Mouse (Mus musculus) midbrain, embryonic 16.5 days (tissue): ENCODE measurements at regions not wholly inside any gene's neighbourhood (a gene's known extent, or its start where the extent isn't known, plus 50 kb on each side); places are given as distances from the start of the nearest gene placed in this dataset.

ENCODE experiments used
- ATAC-seq: fragments of 200-750 bp; cut with Nextera tagmentation; 2 replicates; pipeline ENCODE4 v1.8.0; 2017; ENCODE audit warnings: moderate TSS enrichment
- H3K27ac ChIP-seq: fragments of 300-500 bp; sonication (generic); 2 replicates; pipeline ENCODE4 v1.5.1; 2014; ENCODE audit warnings: mild to moderate bottlenecking, low read length, mixed read lengths
- H3K27me3 ChIP-seq: fragments of 300-500 bp; sonication (generic); 2 replicates; pipeline ENCODE4 v1.6.1; 2014; ENCODE audit warnings: low read depth, low read length, mixed read lengths; ENCODE audit not compliant: control insufficient read depth, insufficient read depth
- H3K36me3 ChIP-seq: fragments of 300-500 bp; sonication (generic); 2 replicates; pipeline ENCODE4 v1.6.1; 2014; ENCODE audit warnings: mild to moderate bottlenecking, low read length, moderate library complexity, mixed read lengths; ENCODE audit not compliant: control insufficient read depth, insufficient read depth
- H3K4me1 ChIP-seq: fragments of 300-500 bp; sonication (generic); 2 replicates; pipeline ENCODE4 v1.6.1; 2014; ENCODE audit warnings: mild to moderate bottlenecking, low read length, mixed read lengths; ENCODE audit not compliant: control insufficient read depth, insufficient read depth
- H3K4me2 ChIP-seq: fragments of 300-500 bp; sonication (generic); 2 replicates; pipeline ENCODE4 v1.6.1; 2014; ENCODE audit warnings: mild to moderate bottlenecking, low read length, mixed read lengths
- H3K4me3 ChIP-seq: fragments of 300-500 bp; sonication (generic); 2 replicates; pipeline ENCODE4 v1.5.1; 2014; ENCODE audit warnings: low read depth, mild to moderate bottlenecking, low read length, moderate library complexity, mixed read lengths
- H3K9ac ChIP-seq: fragments of 300-500 bp; sonication (generic); 2 replicates; pipeline ENCODE4 v1.6.1; 2014; ENCODE audit warnings: low read depth, low read length, mixed read lengths
- H3K9me3 ChIP-seq: fragments of 300-500 bp; sonication (generic); replicated peaks from 2 replicates; pipeline ENCODE4 v1.6.1; 2014; ENCODE audit warnings: mild to moderate bottlenecking, low read length, mixed read lengths; ENCODE audit not compliant: control insufficient read depth, poor library complexity, severe bottlenecking
- WGBS: fragments of 180-500 bp; shearing (Covaris S2); extraction: QIAGEN DNeasy Blood & Tissue Kit; methylation state at CpG from one replicate; pipeline ENCODE4 v1.1.7; 2014; 5-methylcytosine and 5-hydroxymethylcytosine counted together

DNA sequence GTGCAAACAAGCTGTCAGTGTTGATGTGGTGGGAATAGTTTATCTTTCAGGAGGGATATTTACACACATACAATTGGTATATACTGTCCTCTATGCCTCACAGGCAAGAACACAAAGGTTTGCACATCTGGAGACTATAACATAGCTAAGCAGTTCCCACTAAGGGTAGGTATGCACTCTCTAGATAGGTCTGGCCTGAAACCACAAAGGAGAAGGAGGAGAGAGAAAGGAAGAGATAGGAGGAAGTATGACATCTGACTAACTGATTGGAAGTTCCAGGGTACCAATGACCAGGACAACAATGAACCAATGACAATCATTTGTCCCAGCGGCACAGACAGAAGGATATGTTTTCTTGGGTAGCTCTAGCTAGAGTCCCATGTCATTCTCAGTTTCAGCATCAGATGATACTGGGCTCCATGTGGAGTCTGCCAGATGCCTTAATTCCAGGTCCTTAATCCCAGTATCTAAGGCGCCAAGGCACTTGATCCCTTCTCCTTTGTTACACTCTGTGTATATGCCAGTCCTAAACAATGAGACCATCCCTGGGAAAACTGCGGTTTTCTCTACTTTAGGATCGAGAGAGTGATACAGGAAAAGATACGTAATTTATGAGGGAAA lies 168.5 kb downstream of the Cd83 start:
- ATAC-seq = no peak
- WGBS = 51% methylated on average over 5 of the region's 5 CpGs

DNA sequence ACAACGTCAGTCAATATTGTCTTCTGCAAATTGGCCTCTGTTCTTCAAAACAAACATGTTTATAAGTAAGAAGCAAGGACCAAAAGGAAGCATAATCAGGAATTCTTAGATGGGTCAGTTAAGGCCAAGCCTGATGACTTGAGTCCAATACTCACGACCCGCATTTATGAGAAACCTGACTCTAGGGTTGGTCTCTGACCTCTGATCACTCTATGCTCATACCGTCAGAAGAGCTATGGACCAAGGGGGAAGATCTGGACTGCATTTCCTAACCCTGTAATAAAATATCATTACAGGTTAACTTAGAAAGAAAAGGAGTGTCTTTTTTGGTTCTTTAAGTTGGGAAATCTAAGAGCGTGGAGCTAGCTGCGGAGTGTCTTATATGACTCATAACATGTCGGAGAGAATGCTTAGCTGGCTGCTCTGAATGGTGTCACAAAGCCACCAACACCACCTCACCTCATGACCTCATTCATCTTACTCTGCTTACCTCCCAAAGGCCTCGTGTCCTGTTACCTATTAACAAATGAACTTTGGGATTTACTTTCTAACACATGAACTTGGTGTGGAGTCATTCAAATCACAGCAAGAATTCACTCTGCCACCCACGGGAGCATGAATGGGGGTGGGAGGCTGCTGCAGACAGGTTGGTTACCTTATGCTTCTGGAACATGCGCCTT lies 170.3 kb downstream of the Cd83 start:
- H3K9me3 ChIP-seq = no peaks in the 10 kb centered on the region
- no peak overlapping the region for H3K4me2 ChIP-seq
- peaks cover 12% of the 10 kb centered on the region for H3K4me1 ChIP-seq
- no peaks in the 10 kb centered on the region for H3K36me3 ChIP-seq
- 93% methylated on average over 10 of the region's 10 CpGs for WGBS
- H3K4me3 ChIP-seq = no peak overlapping the region
- no peak for ATAC-seq
- H3K9ac ChIP-seq = no peak overlapping the region
- no peak overlapping the region for H3K27ac ChIP-seq
- no peaks in the 10 kb centered on the region for H3K27me3 ChIP-seq

More for the DNA sequence above, 168.5 kb downstream of the Cd83 start:
- Histone ChIP-seq H3K4me3 (no peak overlapping the region), H3K4me1 (peaks cover 7% of the 10 kb centered on the region), H3K36me3 (no peaks in the 10 kb centered on the region), H3K27ac (no peak overlapping the region), H3K9ac (no peak overlapping the region), H3K9me3 (no peaks in the 10 kb centered on the region), H3K27me3 (no peaks in the 10 kb centered on the region), H3K4me2 (no peak overlapping the region)

DNA sequence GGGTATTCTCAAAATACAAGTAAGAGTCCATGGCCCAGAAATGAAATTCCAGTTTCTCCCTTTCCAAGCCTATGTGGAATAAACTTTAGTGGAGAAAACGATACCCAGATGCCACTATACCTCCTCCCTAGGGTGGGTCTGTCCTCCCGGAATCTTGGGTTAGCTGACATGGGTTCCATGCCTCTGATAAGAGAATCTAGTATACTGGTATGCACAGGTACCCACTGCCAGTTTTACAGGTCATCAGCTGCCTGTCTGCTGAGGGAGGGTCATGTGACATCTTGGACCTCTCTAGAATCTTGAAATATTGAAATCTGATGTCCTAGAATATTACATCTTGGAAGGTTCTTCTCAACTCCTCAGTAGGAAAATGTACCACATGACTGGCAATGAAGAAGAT lies 172.5 kb downstream of the Cd83 start:
- no peaks in the 10 kb centered on the region for H3K27me3 ChIP-seq
- H3K4me2 ChIP-seq = no peak overlapping the region
- H3K9me3 ChIP-seq = no peaks in the 10 kb centered on the region
- no peak overlapping the region for H3K4me3 ChIP-seq
- H3K27ac ChIP-seq = no peak overlapping the region
- WGBS = 87% methylated on average over 2 of the region's 2 CpGs
- 0 out of 2 replicates have a peak, but pooled peaks cover 6% of the 10 kb centered on the region for H3K4me1 ChIP-seq
- no peaks in the 10 kb centered on the region for H3K36me3 ChIP-seq
- no peak for ATAC-seq
- no peak overlapping the region for H3K9ac ChIP-seq

DNA sequence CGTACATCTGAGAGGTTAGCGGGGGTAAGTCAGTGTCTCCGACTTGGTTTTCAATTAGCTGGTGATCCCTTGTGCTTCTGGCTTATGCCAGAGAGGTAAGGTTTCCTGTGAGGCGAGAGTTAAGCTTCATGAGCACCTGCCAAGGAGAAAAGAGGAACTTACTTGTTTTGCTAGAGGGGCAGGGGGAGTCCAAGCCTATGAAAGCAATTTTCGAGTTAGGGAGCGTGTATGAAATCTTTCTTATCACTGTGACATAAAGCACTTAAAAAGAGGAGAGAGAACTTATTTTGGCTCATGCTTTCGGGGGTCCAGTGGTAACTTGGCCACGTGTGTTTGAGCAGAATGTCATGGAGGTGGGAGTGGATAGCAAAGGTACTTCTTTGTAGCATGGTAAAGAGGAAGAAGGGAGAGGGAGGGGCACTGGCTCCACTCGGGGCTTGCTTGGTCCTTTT lies 174.6 kb downstream of the Cd83 start:
- 0 out of 2 replicates have a peak, but pooled peaks cover 6% of the 10 kb centered on the region for H3K4me1 ChIP-seq
- no peak for ATAC-seq

DNA sequence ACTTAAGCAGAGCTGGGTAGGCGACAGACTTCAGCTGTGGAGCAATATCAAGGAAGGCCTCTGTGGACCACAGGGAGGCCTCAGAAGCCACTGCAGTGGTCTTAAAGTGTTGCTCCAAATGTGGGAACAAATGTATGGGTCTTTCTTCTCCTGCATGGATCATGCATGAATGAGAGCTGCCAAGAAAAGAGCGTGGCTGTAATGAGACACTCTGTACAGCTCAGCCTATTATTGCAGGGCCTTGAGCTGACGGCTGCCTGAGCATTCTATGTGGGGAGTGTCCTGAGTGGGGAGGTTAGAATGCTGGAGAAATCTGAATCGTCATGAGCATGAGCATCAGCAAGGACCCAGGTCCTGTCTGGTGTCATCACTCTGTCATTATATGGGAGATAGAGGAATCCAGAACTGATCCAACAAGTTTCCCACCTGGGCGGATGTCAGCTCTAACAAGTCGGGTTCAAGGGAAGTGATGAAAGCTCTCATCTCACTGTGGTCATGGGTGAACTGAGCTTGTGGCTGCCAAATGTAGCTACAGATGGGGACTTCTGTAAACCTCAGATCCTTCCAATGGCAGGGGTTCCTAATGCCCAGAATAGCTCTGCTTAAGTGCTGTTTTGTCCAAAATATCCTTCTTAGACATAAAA lies 176.6 kb downstream of the Cd83 start:
- no peak for ATAC-seq
- Histone ChIP-seq H3K9me3 (no peaks in the 10 kb centered on the region), H3K4me1 (0 out of 2 replicates have a peak, but pooled peaks cover 6% of the 10 kb centered on the region), H3K4me2 (no peak overlapping the region), H3K27me3 (no peaks in the 10 kb centered on the region), H3K9ac (no peak overlapping the region), H3K36me3 (no peaks in the 10 kb centered on the region), H3K27ac (no peak overlapping the region), H3K4me3 (no peak overlapping the region)
- WGBS = 72% methylated on average over 6 of the region's 6 CpGs

More for the DNA sequence above, 174.6 kb downstream of the Cd83 start:
- Histone ChIP-seq H3K36me3 (no peaks in the 10 kb centered on the region), H3K4me3 (no peak overlapping the region), H3K4me2 (no peak overlapping the region), H3K9me3 (no peaks in the 10 kb centered on the region), H3K27ac (no peak overlapping the region), H3K27me3 (no peaks in the 10 kb centered on the region), H3K9ac (no peak overlapping the region)
- 51% methylated on average over 9 of the region's 9 CpGs for WGBS

DNA sequence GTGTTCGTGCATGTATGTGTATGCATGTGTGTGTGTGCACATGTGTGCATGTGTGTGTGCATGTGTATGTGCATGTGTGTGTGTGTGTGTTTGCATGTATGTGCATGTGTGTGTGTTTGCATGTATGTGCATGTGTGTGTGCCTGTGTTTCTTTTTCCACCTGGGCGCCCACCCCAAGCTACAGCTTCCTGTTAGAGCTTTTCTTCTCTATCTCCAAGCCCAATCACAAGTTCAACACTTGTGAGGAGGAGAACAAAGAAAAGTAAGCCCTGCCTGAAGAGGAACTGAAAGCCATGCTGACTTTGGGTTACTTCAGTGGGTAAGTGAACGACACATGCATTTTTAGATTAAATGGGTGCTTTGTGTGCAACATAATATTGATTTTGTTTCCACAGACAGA lies 177.4 kb downstream of the Cd83 start:
- Histone ChIP-seq H3K4me1 (0 out of 2 replicates have a peak, but pooled peaks cover 6% of the 10 kb centered on the region), H3K9ac (no peak overlapping the region), H3K27me3 (no peaks in the 10 kb centered on the region), H3K27ac (no peak overlapping the region), H3K9me3 (no peaks in the 10 kb centered on the region), H3K4me2 (no peak overlapping the region), H3K36me3 (no peaks in the 10 kb centered on the region), H3K4me3 (no peak overlapping the region)
- 90% methylated on average over 3 of the region's 3 CpGs for WGBS
- no peak for ATAC-seq

DNA sequence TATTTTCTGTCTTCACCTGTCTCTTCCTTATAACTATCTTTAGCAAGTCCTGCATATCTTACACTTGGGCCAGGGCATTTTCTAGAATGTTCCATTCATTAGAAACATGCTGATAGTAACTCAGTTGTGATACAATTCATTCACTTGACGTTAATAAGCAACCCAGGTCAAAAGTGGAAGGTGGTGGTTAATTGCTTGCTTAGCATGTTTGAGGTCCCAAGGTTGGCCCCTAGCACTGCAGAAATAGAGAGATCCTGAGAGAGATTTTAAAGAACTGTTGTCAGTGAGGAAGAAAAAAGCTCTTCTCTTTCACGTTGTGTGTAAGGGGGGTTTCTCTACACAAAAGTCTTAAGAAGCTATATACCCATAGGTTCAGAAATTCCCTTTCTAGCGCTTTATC lies 178.7 kb downstream of the Cd83 start:
- no peak for ATAC-seq
- H3K36me3 ChIP-seq = no peaks in the 10 kb centered on the region
- 0 out of 2 replicates have a peak, but pooled peaks cover 4% of the 10 kb centered on the region for H3K4me1 ChIP-seq
- H3K4me3 ChIP-seq = no peak overlapping the region
- no peak overlapping the region for H3K9ac ChIP-seq
- no peak overlapping the region for H3K4me2 ChIP-seq
- no peaks in the 10 kb centered on the region for H3K27me3 ChIP-seq
- H3K27ac ChIP-seq = no peak overlapping the region
- H3K9me3 ChIP-seq = no peaks in the 10 kb centered on the region
- 82% methylated on average over 3 of the region's 3 CpGs for WGBS

DNA sequence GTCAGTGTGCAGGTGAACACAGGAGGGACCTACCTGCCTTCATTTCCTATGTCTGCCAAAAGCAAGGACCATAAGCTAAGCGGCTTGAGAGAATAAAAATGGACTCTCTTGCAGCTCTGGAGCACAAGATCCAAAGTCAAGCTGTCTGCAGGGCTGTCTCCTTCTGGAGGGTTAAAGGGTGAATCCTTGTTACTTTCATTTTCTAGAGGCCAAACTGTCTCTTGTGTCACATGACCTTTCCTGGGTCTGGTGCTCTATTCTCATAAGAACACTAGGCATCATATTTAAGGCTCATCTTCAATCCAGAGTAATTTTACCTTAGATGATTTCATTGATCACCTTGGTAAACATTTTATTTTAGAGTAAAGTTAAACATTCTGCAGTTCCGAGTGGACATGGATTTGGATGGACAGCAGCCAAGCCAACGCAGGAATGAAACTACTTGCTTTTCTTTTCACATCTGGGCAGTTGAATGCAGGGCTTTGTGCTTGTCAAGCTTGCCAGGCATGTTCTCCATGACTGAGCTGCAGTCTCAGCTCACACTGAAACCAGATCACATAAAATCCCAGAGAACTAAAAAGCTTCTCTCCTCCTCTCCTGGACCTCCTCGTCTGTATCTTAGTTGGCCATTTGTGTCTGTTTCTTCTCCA lies 180.8 kb downstream of the Cd83 start:
- no peak overlapping the region for H3K9ac ChIP-seq
- H3K27ac ChIP-seq = no peak overlapping the region
- ATAC-seq = no peak
- no peaks in the 10 kb centered on the region for H3K36me3 ChIP-seq
- 82% methylated on average over 4 of the region's 4 CpGs for WGBS
- no peak overlapping the region for H3K4me2 ChIP-seq
- H3K4me1 ChIP-seq = no peaks in the 10 kb centered on the region
- H3K9me3 ChIP-seq = no peaks in the 10 kb centered on the region
- H3K27me3 ChIP-seq = no peaks in the 10 kb centered on the region
- H3K4me3 ChIP-seq = no peak overlapping the region
